Mouse (Mus musculus) forebrain, embryonic 10.5 days (tissue): ENCODE measurements around the gene Rpl28. TPM values are rescaled to one million over a fixed set of nuclear protein-coding genes. Genes with fewer than 3 reads are reported as not detected.

Experiments
- DNase-seq: peaks from one replicate; pipeline ENCODE4 v3.0.0-alpha.2; 2017; ENCODE audit warnings: low spot score; ENCODE audit errors: extremely low spot score
- H3K27ac ChIP-seq: fragments of 300-500 bp; sonication (generic); 2 replicates; pipeline ENCODE4 v1.5.1; 2016; ENCODE audit warnings: mild to moderate bottlenecking
- H3K27me3 ChIP-seq: fragments of 300-500 bp; sonication (generic); 2 replicates; pipeline ENCODE4 v1.6.1; 2016; ENCODE audit warnings: mild to moderate bottlenecking; ENCODE audit not compliant: poor library complexity, severe bottlenecking
- H3K36me3 ChIP-seq: fragments of 300-500 bp; sonication (generic); replicated peaks from 2 replicates; pipeline ENCODE4 v1.6.1; 2016; ENCODE audit warnings: mild to moderate bottlenecking, moderate library complexity
- H3K4me1 ChIP-seq: fragments of 300-500 bp; sonication (generic); 2 replicates; pipeline ENCODE4 v1.6.1; 2016
- H3K4me3 ChIP-seq: fragments of 300-500 bp; sonication (generic); 2 replicates; pipeline ENCODE4 v1.5.1; 2016; ENCODE audit warnings: mild to moderate bottlenecking, moderate library complexity
- H3K9me3 ChIP-seq: fragments of 300-500 bp; sonication (generic); 2 replicates; pipeline ENCODE4 v1.6.1; 2016; ENCODE audit warnings: mild to moderate bottlenecking, moderate library complexity
- WGBS: fragments of 180-500 bp; shearing (Covaris S2); methylation state at CpG from one replicate; pipeline ENCODE4 v1.1.7; 2016; 5-methylcytosine and 5-hydroxymethylcytosine counted together
- polyA plus RNA-seq: library from polyadenylated mRNA; unstranded; fragments of >200 nt; fragmentation: Nextera tagmentation; extraction: Ambion mirVana; gene quantifications from 2 replicates; pipeline ENCODE4 v1.2.1, GENCODE M21; 2016

Rpl28 gene
- 374 and 397 TPM in 2 replicates for polyA plus RNA-seq

- H3K36me3 ChIP-seq = peaks cover 42% of the 10 kb centered on the region
- DNase-seq = peak; percentile 96
- peak within 1 kb of the TSS; percentile 92 for H3K4me3 ChIP-seq
- H3K27ac ChIP-seq = peak within 1 kb of the TSS; percentile 98
- no peaks in the 10 kb centered on the region for H3K9me3 ChIP-seq
- peaks cover 29% of the 10 kb centered on the region for H3K4me1 ChIP-seq
- 2% methylated on average over 54 of the region's 54 CpGs for WGBS
- peaks cover 36% of the 10 kb centered on the region for H3K27me3 ChIP-seq
Measured at GRCm38 (mm10) chr7:4792278-4793212, at the start of gene Rpl28. Rpl28 (plus strand) TSS chr7:4792874.

- H3K36me3 ChIP-seq = peaks cover 52% of the 10 kb centered on the region
Measured at GRCm38 (mm10) chr7:4743354-4743753, 49.3 kb upstream of the Rpl28 start.

DNA sequence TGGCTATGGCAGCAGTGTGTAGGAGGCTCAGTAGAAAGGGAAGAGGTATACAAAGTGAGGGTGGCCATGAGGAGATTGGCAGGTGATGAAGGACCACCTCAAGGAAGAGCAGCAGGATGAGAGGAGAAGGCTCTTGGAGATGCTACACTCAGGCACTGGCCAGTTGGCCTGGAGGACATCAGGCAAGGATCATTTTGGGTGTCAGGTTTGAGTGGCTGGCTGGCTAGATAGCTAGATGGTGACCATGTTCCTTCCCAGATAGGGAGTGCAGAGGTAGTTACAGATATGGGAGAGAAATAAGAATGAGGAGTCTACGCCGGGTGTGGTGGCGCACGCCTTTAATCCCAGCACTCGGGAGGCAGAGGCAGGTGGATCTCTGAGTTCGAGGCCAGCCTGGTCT is 47.8 kb upstream of the Rpl28 start:
- Histone ChIP-seq H3K27me3 (no peaks in the 10 kb centered on the region), H3K4me1 (peaks cover 49% of the 10 kb centered on the region), H3K4me3 (no peak overlapping the region), H3K36me3 (peaks cover 55% of the 10 kb centered on the region), H3K27ac (no peak overlapping the region), H3K9me3 (no peaks in the 10 kb centered on the region)
- DNase-seq = no peak
- 95% methylated on average over 6 of the region's 6 CpGs for WGBS

More at GRCm38 (mm10) chr7:4743354-4743753, 49.3 kb upstream of the Rpl28 start:
- DNase-seq = no peak
- Histone ChIP-seq H3K27ac (peak overlapping the region; percentile 35; the same call in 1 of the 2 replicates), H3K4me1 (peaks cover 60% of the 10 kb centered on the region), H3K27me3 (no peaks in the 10 kb centered on the region), H3K4me3 (no peak overlapping the region), H3K9me3 (no peaks in the 10 kb centered on the region)
- 68% methylated on average over 2 of the region's 2 CpGs for WGBS

GRCm38 (mm10) chr7:4746326-4746980 is 46.2 kb upstream of the Rpl28 start:
- no peak for DNase-seq
- peaks cover 55% of the 10 kb centered on the region for H3K36me3 ChIP-seq
- 90% methylated on average over 22 of the region's 22 CpGs for WGBS
- no peaks in the 10 kb centered on the region for H3K9me3 ChIP-seq
- no peaks in the 10 kb centered on the region for H3K27me3 ChIP-seq
- peaks cover 41% of the 10 kb centered on the region for H3K4me1 ChIP-seq
- no peak overlapping the region; the same call in 1 of the 2 replicates for H3K27ac ChIP-seq
- H3K4me3 ChIP-seq = no peak overlapping the region

- Histone ChIP-seq H3K36me3 (peaks cover 50% of the 10 kb centered on the region), H3K9me3 (no peaks in the 10 kb centered on the region), H3K4me3 (no peak overlapping the region), H3K4me1 (peaks cover 41% of the 10 kb centered on the region), H3K27me3 (no peaks in the 10 kb centered on the region), H3K27ac (0 out of 2 replicates have a peak overlapping the region, but pooled peaks have one; percentile 40)
- no peak for DNase-seq
- WGBS = 77% methylated on average over 9 of the region's 9 CpGs
Measured at GRCm38 (mm10) chr7:4747156-4747899, 45.3 kb upstream of the Rpl28 start.

DNA sequence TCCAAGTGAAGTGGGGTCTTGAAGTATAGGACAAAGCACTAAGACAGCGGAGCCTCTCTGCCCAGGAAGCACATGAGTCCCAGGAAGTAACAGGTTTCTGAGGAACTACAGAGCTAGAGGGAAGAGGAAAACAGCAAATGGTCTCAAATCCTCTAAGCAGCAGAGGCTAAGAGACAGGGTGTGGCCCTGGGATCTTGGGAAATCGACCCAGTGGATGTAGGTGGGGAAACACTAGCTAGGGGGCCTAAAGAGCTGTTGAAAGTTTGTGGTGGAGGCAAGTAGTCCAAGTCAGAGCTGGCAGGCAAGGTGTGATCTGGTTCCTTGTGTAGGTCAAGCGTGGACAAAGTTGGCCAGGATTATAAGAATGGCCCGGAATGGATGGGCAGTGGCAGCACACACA is 44.4 kb upstream of the Rpl28 start:
- H3K4me3 ChIP-seq = no peak overlapping the region
- peaks cover 41% of the 10 kb centered on the region for H3K4me1 ChIP-seq
- H3K9me3 ChIP-seq = no peaks in the 10 kb centered on the region
- H3K36me3 ChIP-seq = peaks cover 40% of the 10 kb centered on the region
- H3K27me3 ChIP-seq = peaks cover under 1% of the 10 kb centered on the region; the same call in 1 of the 2 replicates
- no peak overlapping the region for H3K27ac ChIP-seq
- no peak for DNase-seq
- WGBS = 85% methylated on average over 4 of the region's 4 CpGs

- H3K9me3 ChIP-seq = no peaks in the 10 kb centered on the region
- H3K4me3 ChIP-seq = no peak overlapping the region
- WGBS = 88% methylated on average over 2 of the region's 2 CpGs
- H3K4me1 ChIP-seq = peaks cover 41% of the 10 kb centered on the region
- DNase-seq = no peak
- peaks cover 9% of the 10 kb centered on the region for H3K27me3 ChIP-seq
- H3K36me3 ChIP-seq = peaks cover 33% of the 10 kb centered on the region
- no peak overlapping the region for H3K27ac ChIP-seq
Measured at GRCm38 (mm10) chr7:4749169-4749568, 43.5 kb upstream of the Rpl28 start.

DNA sequence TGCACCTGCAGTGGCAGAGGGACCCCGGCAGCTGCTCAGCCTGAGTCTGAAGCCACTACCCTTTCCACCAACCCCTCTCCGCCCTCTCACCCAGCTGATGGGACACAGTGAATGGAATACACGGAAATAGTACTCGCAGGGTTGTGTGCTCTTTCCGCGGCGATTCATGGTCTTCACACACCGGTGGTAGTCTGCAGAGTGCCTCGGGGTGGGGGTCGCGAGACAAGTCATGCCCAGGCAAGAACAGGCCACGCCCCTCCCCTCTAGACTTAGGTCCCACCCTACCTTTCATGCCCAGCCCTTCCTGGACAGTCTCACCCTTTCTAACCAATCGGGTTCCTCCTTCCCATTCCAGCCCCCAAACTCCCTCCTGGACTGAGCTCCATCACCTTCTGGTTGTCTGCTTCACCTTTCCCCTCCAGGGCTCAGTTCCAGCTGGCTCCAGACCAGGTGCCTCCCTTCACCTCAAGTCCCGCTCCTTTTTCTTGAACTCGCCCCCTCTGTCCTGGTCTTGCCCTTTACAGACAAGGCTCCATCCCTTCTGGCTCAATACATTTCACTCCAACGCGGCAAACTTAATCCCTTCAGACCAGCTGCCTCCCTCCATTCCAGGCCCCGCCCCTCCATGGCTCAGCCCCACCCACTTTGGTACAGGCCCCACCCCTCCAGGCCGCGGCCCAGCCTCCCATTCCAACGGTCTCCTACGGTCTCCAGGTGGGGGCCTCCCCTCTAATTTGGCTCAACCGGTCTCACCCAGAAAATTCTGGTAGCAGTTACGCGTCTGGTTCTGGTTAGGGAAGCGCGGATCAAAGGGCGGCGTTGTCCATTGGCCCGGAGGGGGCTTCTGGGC is 40.5 kb upstream of the Rpl28 start:
- Histone ChIP-seq H3K27me3 (peaks cover 19% of the 10 kb centered on the region), H3K9me3 (peaks cover 10% of the 10 kb centered on the region; the same call in 1 of the 2 replicates), H3K4me3 (peak overlapping the region; percentile 55), H3K27ac (peak overlapping the region; percentile 83), H3K4me1 (peaks cover 26% of the 10 kb centered on the region), H3K36me3 (peaks cover 3% of the 10 kb centered on the region)
- DNase-seq = peak; percentile 82
- WGBS = 2% methylated on average over 30 of the region's 30 CpGs

DNA sequence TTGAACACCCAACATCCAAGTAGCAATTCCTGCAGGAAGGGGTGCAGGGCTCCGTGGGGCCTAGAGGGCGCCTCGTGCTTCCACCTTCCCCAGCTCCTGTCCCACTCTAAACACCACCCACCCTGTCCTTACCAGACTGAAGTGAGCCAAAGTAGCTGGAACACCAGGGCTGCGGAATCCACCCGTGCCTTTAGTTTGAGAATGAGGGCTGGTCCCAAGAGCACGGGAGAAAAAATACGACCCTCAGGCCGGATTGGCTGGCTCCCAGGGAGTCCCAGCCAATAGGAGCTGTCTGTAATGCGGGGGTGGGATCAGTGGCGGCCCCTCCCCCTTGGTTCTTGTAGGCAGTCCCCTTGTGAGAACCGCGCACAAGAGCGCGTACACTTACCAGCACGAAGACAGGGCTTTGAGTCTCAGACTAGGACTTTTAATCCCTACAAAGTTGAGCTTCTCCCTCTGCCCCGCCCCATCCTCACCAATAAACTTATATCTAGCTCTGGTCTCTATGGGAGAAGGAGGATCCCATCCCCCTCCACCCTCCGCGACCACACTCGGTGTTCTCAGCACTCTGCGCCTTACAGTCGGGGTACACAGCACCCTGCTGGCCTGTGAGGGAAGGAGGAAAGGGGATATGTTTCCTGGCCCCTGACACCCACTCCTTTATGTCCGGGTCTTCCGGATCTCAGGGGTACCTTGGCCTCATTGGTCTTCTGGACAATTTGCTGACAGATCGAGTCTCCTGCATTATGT is 39.7 kb upstream of the Rpl28 start, which contains the start of gene Cox6b2:
Cox6b2 (minus strand) TSS at position 274 of the 750 bp plus-strand sequence.
- H3K36me3 ChIP-seq = peaks cover 3% of the 10 kb centered on the region
- peaks cover 26% of the 10 kb centered on the region for H3K4me1 ChIP-seq
- peaks cover 10% of the 10 kb centered on the region; the same call in 1 of the 2 replicates for H3K9me3 ChIP-seq
- 4% methylated on average over 24 of the region's 24 CpGs for WGBS
- peak within 1 kb of the TSS; percentile 55 for H3K4me3 ChIP-seq
- DNase-seq = peak; percentile 89
- H3K27me3 ChIP-seq = peaks cover 19% of the 10 kb centered on the region
- H3K27ac ChIP-seq = peak within 1 kb of the TSS; percentile 83

- DNase-seq = no peak
- peaks cover 10% of the 10 kb centered on the region; the same call in 1 of the 2 replicates for H3K9me3 ChIP-seq
- no peaks in the 10 kb centered on the region for H3K36me3 ChIP-seq
- H3K4me1 ChIP-seq = peaks cover 9% of the 10 kb centered on the region
- H3K4me3 ChIP-seq = no peak overlapping the region
- WGBS = 57% methylated on average over 1 of the region's 1 CpGs
- H3K27ac ChIP-seq = no peak overlapping the region
- H3K27me3 ChIP-seq = peaks cover 4% of the 10 kb centered on the region; the same call in 1 of the 2 replicates
Measured at GRCm38 (mm10) chr7:4759670-4760069, 33.0 kb upstream of the Rpl28 start.
